Mouse (Mus musculus) liver, embryonic 13.5 days (tissue): Measurements from ENCODE around the gene Rsph9. TPM values are rescaled to one million over a fixed set of nuclear protein-coding genes. Genes with fewer than 3 reads are reported as not detected.

Source experiments
- ATAC-seq: fragments of 200-750 bp; cut with Nextera tagmentation; 2 replicates; pipeline ENCODE4 v1.8.0; 2017; ENCODE audit warnings: low read depth, mild to moderate bottlenecking, moderate number of reproducible peaks, moderate library complexity
- DNase-seq: peaks from one replicate; pipeline ENCODE4 v3.0.0; 2022
- H3K27ac ChIP-seq: fragments of 300-500 bp; sonication (generic); 2 replicates; pipeline ENCODE4 v1.5.1; 2015; ENCODE audit warnings: moderate library complexity, mild to moderate bottlenecking, inconsistent platforms
- H3K27me3 ChIP-seq: fragments of 300-500 bp; sonication (generic); 2 replicates; pipeline ENCODE4 v1.6.1; 2015; ENCODE audit warnings: mild to moderate bottlenecking, inconsistent platforms
- H3K36me3 ChIP-seq: fragments of 300-500 bp; sonication (generic); 2 replicates; pipeline ENCODE4 v1.6.1; 2015; ENCODE audit warnings: mild to moderate bottlenecking, inconsistent platforms
- H3K4me1 ChIP-seq: fragments of 300-500 bp; sonication (generic); replicated peaks from 2 replicates; pipeline ENCODE4 v1.6.1; 2015; ENCODE audit warnings: inconsistent platforms
- H3K4me2 ChIP-seq: fragments of 300-500 bp; sonication (generic); 2 replicates; pipeline ENCODE4 v1.6.1; 2015; ENCODE audit warnings: inconsistent platforms, mild to moderate bottlenecking, moderate library complexity
- H3K4me3 ChIP-seq: fragments of 300-500 bp; sonication (generic); replicated peaks from 2 replicates; pipeline ENCODE4 v1.5.1; 2015; ENCODE audit warnings: mild to moderate bottlenecking, inconsistent platforms
- H3K9ac ChIP-seq: fragments of 300-500 bp; sonication (generic); 2 replicates; pipeline ENCODE4 v1.6.1; 2015; ENCODE audit warnings: mild to moderate bottlenecking, inconsistent platforms
- H3K9me3 ChIP-seq: fragments of 300-500 bp; sonication (generic); replicated peaks from 2 replicates; pipeline ENCODE4 v1.6.1; 2016; ENCODE audit warnings: inconsistent platforms
- WGBS: fragments of 180-500 bp; shearing (Covaris S2); methylation state at CpG from one replicate; pipeline ENCODE4 v1.1.7; 2015; ENCODE audit not compliant: insufficient replicate concordance; 5-methylcytosine and 5-hydroxymethylcytosine counted together
- polyA plus RNA-seq: library from polyadenylated mRNA; unstranded; fragments of >200 nt; fragmentation: Nextera tagmentation; extraction: Ambion mirVana; gene quantifications from 2 replicates; pipeline ENCODE4 v1.2.1, GENCODE M21; 2015

The Rsph9 gene
- polyA plus RNA-seq, 1 experiment from 2014 or later, result 0.96 TPM

- 25% methylated on average over 9 of the region's 9 CpGs for WGBS
Observed at GRCm38 (mm10) chr17:46162951-46163421, 19.0 kb upstream of the Rsph9 start.

GRCm38 (mm10) chr17:46162551-46162950 lies 18.5 kb upstream of the Rsph9 start:
- Histone ChIP-seq H3K27me3 (no peaks in the 10 kb centered on the region), H3K9me3 (no peaks in the 10 kb centered on the region), H3K27ac (peak overlapping the region; percentile 91), H3K36me3 (peaks cover 60% of the 10 kb centered on the region), H3K4me2 (peak overlapping the region; percentile 92), H3K9ac (peak overlapping the region; percentile 97), H3K4me3 (peak overlapping the region; percentile 96), H3K4me1 (peaks cover 39% of the 10 kb centered on the region)
- 80% methylated on average over 7 of the region's 7 CpGs for WGBS
- no peak for DNase-seq
- ATAC-seq, result no peak

More at GRCm38 (mm10) chr17:46162951-46163421, 19.0 kb upstream of the Rsph9 start:
- peak overlapping the region; percentile 97 for H3K9ac ChIP-seq
- H3K27me3 ChIP-seq, result no peaks in the 10 kb centered on the region
- DNase-seq, result no peak
- no peak for ATAC-seq
- no peaks in the 10 kb centered on the region for H3K9me3 ChIP-seq
- peak overlapping the region; percentile 91 for H3K27ac ChIP-seq
- peaks cover 40% of the 10 kb centered on the region for H3K4me1 ChIP-seq
- H3K4me2 ChIP-seq, result peak overlapping the region; percentile 92
- peaks cover 65% of the 10 kb centered on the region for H3K36me3 ChIP-seq
- peak overlapping the region; percentile 96 for H3K4me3 ChIP-seq

DNA sequence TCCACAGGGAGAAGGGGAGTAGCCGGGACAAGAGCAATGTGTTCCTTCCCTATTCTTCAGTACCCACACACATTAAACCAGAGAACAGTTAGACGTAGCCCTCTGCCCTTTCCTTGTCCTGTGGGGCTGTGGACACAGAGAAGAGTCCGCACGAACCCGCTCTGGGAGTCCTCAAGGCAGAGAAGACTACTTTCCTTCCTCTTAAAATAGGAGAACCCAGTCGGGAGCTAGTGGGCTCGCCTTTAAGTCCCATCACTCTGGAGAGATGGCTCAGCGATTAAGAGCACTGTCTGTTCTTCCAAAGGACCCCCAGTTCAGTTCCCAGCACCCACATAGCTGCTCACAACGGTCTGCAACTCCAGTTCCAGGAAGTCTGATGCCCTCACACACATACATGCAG lies 17.7 kb upstream of the Rsph9 start:
- peaks cover 52% of the 10 kb centered on the region for H3K36me3 ChIP-seq
- H3K4me1 ChIP-seq, result peaks cover 47% of the 10 kb centered on the region
- H3K27me3 ChIP-seq, result no peaks in the 10 kb centered on the region
- H3K9ac ChIP-seq, result peak overlapping the region; percentile 97
- H3K9me3 ChIP-seq, result no peaks in the 10 kb centered on the region
- H3K4me3 ChIP-seq, result peak overlapping the region; percentile 96
- 38% methylated on average over 9 of the region's 9 CpGs for WGBS
- peak overlapping the region; percentile 91 for H3K27ac ChIP-seq
- ATAC-seq, result no peak
- peak overlapping the region; percentile 92 for H3K4me2 ChIP-seq
- DNase-seq, result no peak

GRCm38 (mm10) chr17:46161179-46161578 lies 17.2 kb upstream of the Rsph9 start:
- DNase-seq (no peak), ATAC-seq (no peak)
- Histone ChIP-seq H3K27ac (peak overlapping the region; percentile 91), H3K27me3 (no peaks in the 10 kb centered on the region), H3K9me3 (no peaks in the 10 kb centered on the region), H3K4me3 (peak overlapping the region; percentile 96), H3K36me3 (peaks cover 47% of the 10 kb centered on the region), H3K9ac (peak overlapping the region; percentile 97), H3K4me1 (peaks cover 53% of the 10 kb centered on the region), H3K4me2 (peak overlapping the region; percentile 92)
- WGBS, result 0% methylated on average over 19 of the region's 19 CpGs

GRCm38 (mm10) chr17:46160686-46161085 lies 16.7 kb upstream of the Rsph9 start, which contains the start of gene Gtpbp2:
TSS of gene Gtpbp2 (plus strand) at chr17:46161032.
- peak within 1 kb of the TSS; percentile 96 for H3K4me3 ChIP-seq
- 1% methylated on average over 23 of the region's 23 CpGs for WGBS
- no peaks in the 10 kb centered on the region for H3K27me3 ChIP-seq
- peaks cover 58% of the 10 kb centered on the region for H3K4me1 ChIP-seq
- ATAC-seq, result peak; percentile 80
- peak within 1 kb of the TSS; percentile 92 for H3K4me2 ChIP-seq
- H3K27ac ChIP-seq, result peak within 1 kb of the TSS; percentile 99
- peaks cover 42% of the 10 kb centered on the region for H3K36me3 ChIP-seq
- H3K9ac ChIP-seq, result peak within 1 kb of the TSS; percentile 97
- no peaks in the 10 kb centered on the region for H3K9me3 ChIP-seq
- DNase-seq, result peak; percentile 95

DNA sequence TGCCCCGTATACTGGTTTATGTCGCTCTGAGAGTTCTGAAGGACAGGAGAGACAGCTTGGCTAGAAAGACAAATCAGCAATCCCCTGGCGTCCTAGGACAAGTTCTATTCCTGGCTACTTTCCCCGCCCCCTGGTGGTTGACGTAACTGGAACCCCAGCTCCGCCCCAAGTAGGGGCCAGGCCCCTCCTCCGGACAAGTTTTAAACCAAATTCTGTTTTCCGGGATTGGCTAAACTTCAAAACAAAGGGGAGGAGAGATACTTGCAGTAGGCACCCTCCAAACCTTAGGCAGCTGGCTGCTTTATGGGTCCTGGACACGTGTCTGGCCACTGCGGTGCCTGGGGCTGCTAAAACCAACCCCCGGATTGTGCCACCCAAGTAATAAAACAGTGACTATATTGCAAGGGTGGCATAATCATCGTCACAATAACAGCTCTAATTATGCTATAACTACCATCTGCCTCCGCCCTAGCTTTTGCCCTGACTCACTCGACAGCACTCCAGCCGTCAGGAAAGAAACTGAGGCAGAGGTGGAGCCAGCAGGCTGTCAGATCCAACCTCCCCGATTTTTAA lies 16.2 kb upstream of the Rsph9 start:
- H3K27me3 ChIP-seq, result no peaks in the 10 kb centered on the region
- DNase-seq, result peak; percentile 95
- H3K4me1 ChIP-seq, result peaks cover 61% of the 10 kb centered on the region
- peak overlapping the region; percentile 96 for H3K4me3 ChIP-seq
- peaks cover 37% of the 10 kb centered on the region for H3K36me3 ChIP-seq
- under 1% methylated on average over 16 of the region's 16 CpGs for WGBS
- no peaks in the 10 kb centered on the region for H3K9me3 ChIP-seq
- H3K9ac ChIP-seq, result peak overlapping the region; percentile 91
- H3K4me2 ChIP-seq, result peak overlapping the region; percentile 78
- ATAC-seq, result peak; percentile 55
- peak overlapping the region; percentile 99 for H3K27ac ChIP-seq

- Histone ChIP-seq H3K9me3 (no peaks in the 10 kb centered on the region), H3K4me1 (peaks cover 67% of the 10 kb centered on the region), H3K9ac (peak overlapping the region; percentile 91), H3K27me3 (no peaks in the 10 kb centered on the region), H3K36me3 (peaks cover 27% of the 10 kb centered on the region), H3K27ac (peak overlapping the region; percentile 99), H3K4me2 (peak overlapping the region; percentile 78), H3K4me3 (peak overlapping the region; percentile 96)
- 13% methylated on average over 2 of the region's 2 CpGs for WGBS
- DNase-seq (peak; percentile 81), ATAC-seq (peak; percentile 61)
Observed at GRCm38 (mm10) chr17:46159236-46159635, 15.2 kb upstream of the Rsph9 start.

- Histone ChIP-seq H3K9me3 (no peaks in the 10 kb centered on the region), H3K4me3 (0 out of 2 replicates have a peak overlapping the region, but pooled peaks have one; percentile 3), H3K27ac (peak overlapping the region; percentile 96), H3K4me2 (peak overlapping the region; percentile 61), H3K4me1 (peaks cover 66% of the 10 kb centered on the region), H3K9ac (peak overlapping the region; percentile 56), H3K27me3 (no peaks in the 10 kb centered on the region), H3K36me3 (peaks cover 10% of the 10 kb centered on the region)
- ATAC-seq, result no peak
- WGBS, result 91% methylated on average over 8 of the region's 8 CpGs
- DNase-seq, result no peak
Observed at GRCm38 (mm10) chr17:46157131-46157530, 13.1 kb upstream of the Rsph9 start.

DNA sequence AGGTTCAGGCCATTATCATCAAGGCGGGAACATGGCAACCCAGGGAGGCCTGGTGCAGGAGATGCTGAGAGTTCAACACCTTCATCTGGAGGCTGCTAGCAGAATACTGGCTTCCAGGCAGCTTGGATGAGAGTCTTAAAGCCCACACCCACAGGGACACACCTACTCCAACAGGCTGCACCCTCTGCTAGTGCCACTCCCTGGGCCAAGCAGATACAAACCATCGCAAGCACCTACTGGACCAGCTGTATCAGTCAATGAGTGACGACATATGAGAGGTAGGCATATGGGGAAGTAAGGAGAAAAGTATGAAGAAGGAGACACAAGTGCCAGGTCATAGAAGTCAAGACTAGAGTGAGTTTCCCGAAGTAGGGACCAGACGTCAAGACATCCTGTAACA lies 12.7 kb upstream of the Rsph9 start:
- H3K27me3 ChIP-seq, result no peaks in the 10 kb centered on the region
- peaks cover 10% of the 10 kb centered on the region for H3K36me3 ChIP-seq
- H3K4me1 ChIP-seq, result peaks cover 66% of the 10 kb centered on the region
- 43% methylated on average over 5 of the region's 5 CpGs for WGBS
- peak overlapping the region; percentile 96 for H3K27ac ChIP-seq
- no peaks in the 10 kb centered on the region for H3K9me3 ChIP-seq
- peak; percentile 80 for DNase-seq
- H3K4me2 ChIP-seq, result peak overlapping the region; percentile 61
- peak overlapping the region; percentile 59 for H3K9ac ChIP-seq
- ATAC-seq, result peak; percentile 73
- peak overlapping the region; percentile 37 for H3K4me3 ChIP-seq

DNA sequence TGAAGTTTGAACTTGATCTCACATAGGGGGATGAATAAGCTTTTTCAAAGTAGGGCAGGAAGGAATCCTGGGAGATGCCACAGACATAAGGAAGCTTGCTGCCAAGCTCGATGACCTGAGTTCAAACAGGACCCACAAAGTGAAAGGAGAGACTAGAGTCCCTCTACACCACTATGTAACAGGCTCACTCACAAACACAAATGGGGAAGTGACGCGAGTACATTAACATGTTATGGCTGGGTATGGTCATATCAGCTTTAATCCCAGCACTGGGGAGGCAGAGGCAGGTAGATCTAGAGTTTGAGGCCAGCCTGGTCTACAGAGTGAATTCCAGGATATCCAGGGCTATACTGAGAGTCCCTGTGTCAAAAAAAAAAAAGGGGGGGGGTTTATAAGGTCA lies 10.3 kb upstream of the Rsph9 start:
- Histone ChIP-seq H3K4me1 (peaks cover 71% of the 10 kb centered on the region), H3K27me3 (no peaks in the 10 kb centered on the region), H3K27ac (peak overlapping the region; percentile 70), H3K4me3 (no peak overlapping the region), H3K4me2 (0 out of 2 replicates have a peak overlapping the region, but pooled peaks have one; percentile 88), H3K9ac (no peak overlapping the region), H3K9me3 (no peaks in the 10 kb centered on the region), H3K36me3 (peaks cover 23% of the 10 kb centered on the region)
- 77% methylated on average over 3 of the region's 3 CpGs for WGBS
- DNase-seq (no peak), ATAC-seq (no peak)

DNA sequence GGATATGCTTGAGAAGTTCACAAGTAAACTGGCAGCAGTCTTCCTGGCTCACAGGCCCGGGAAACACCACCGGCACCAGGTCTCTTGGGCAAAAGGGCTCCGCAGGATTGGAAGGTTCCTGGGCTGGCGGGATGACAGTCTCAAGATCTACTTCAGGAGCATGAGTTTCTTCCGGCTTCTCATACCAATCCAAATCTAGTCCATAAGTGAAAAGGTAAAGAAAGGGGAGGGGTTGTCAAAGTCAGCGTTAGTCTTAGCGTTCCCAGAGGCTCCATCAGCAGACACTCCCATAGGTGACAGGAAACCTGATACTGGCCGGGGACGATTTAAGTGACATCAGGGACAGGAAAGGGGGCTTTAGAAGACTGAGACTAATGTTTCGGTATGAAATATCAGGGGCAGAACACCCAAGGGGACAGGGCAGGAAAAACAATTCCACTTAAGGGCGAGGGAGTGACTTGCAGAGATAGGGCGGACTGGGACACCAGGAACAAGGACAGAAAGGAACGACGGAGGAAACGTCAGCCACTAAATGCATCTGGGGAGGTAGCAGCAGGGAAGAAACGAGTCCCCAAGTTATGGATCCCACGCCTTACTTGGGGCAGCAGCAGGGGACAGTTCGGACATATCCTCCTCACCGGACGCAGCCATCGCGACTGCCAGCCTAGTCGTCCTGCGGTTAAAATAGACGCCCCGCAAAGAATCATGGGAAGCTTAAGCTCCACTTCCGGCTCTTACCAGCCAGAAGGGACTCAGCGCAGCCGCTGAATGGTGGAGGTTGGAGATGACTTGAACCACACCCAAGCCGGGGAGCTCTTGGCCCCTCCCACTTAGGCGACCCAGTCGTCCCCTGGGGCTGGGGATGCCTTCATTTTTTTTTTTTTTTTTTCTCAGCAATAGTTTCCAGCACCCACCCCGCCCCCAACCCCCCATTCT lies 9.1 kb upstream of the Rsph9 start, which contains the start of gene Mad2l1bp:
TSS of gene Mad2l1bp (minus strand) at position 707 of the 936 bp plus-strand sequence.
- Histone ChIP-seq H3K4me2 (peak within 1 kb of the TSS; percentile 88), H3K4me1 (peaks cover 70% of the 10 kb centered on the region), H3K27me3 (no peaks in the 10 kb centered on the region), H3K4me3 (peak within 1 kb of the TSS; percentile 86), H3K27ac (peak within 1 kb of the TSS; percentile 88), H3K9me3 (no peaks in the 10 kb centered on the region), H3K9ac (peak within 1 kb of the TSS; percentile 91), H3K36me3 (peaks cover 36% of the 10 kb centered on the region)
- ATAC-seq (peak; percentile 81), DNase-seq (peak; percentile 88)
- WGBS, result 4% methylated on average over 33 of the region's 33 CpGs
